Mouse (Mus musculus) embryonic facial prominence, embryonic 11.5 days (tissue): ENCODE results near the gene Atp6v1f. TPM values are rescaled to one million over a fixed set of nuclear protein-coding genes. Genes with fewer than 3 reads are reported as not detected.

Experiments
- ATAC-seq: fragments of 200-750 bp; cut with Nextera tagmentation; replicated peaks from 2 replicates; pipeline ENCODE4 v1.8.0; 2017; ENCODE audit warnings: low read depth; ENCODE audit not compliant: insufficient number of reproducible peaks, low FRiP score, low TSS enrichment
- DNase-seq: peaks from one replicate; pipeline ENCODE4 v3.0.0-alpha.2; 2015; ENCODE audit warnings: low spot score
- H3K27ac ChIP-seq: fragments of 300-500 bp; sonication (generic); replicated peaks from 2 replicates; pipeline ENCODE4 v1.5.1; 2014; ENCODE audit warnings: mild to moderate bottlenecking, low read depth, low read length, control low read depth
- H3K27me3 ChIP-seq: fragments of 300-500 bp; sonication (generic); 2 replicates; pipeline ENCODE4 v1.6.1; 2014; ENCODE audit warnings: mild to moderate bottlenecking, low read length, moderate library complexity, mixed read lengths; ENCODE audit not compliant: control insufficient read depth, insufficient read depth
- H3K36me3 ChIP-seq: fragments of 300-500 bp; sonication (generic); replicated peaks from 2 replicates; pipeline ENCODE4 v1.6.1; 2014; ENCODE audit warnings: low read depth, mild to moderate bottlenecking, low read length, moderate library complexity, mixed read lengths; ENCODE audit not compliant: control insufficient read depth, insufficient read depth
- H3K4me1 ChIP-seq: fragments of 300-500 bp; sonication (generic); 2 replicates; pipeline ENCODE4 v1.6.1; 2014; ENCODE audit warnings: low read length, mixed read lengths; ENCODE audit not compliant: control insufficient read depth, insufficient read depth
- H3K4me2 ChIP-seq: fragments of 300-500 bp; sonication (generic); 2 replicates; pipeline ENCODE4 v1.6.1; 2014; ENCODE audit warnings: low read depth, mild to moderate bottlenecking, control low read depth, low read length, moderate library complexity
- H3K4me3 ChIP-seq: fragments of 300-500 bp; sonication (generic); 2 replicates; pipeline ENCODE4 v1.5.1; 2014; ENCODE audit warnings: low read depth, low read length, control low read depth
- H3K9ac ChIP-seq: fragments of 300-500 bp; sonication (generic); replicated peaks from 2 replicates; pipeline ENCODE4 v1.6.1; 2014; ENCODE audit warnings: mild to moderate bottlenecking, control low read depth, low read length
- H3K9me3 ChIP-seq: fragments of 300-500 bp; sonication (generic); replicated peaks from 2 replicates; pipeline ENCODE4 v1.6.1; 2016; ENCODE audit warnings: mild to moderate bottlenecking, low read length, inconsistent platforms, mixed read lengths; ENCODE audit not compliant: control insufficient read depth
- WGBS: fragments of 180-500 bp; shearing (Covaris S2); extraction: QIAGEN DNeasy Blood & Tissue Kit; methylation state at CpG from one replicate; pipeline ENCODE4 v1.1.7; 2014; 5-methylcytosine and 5-hydroxymethylcytosine counted together
- polyA plus RNA-seq: library from polyadenylated mRNA; unstranded; fragments of >200 nt; fragmentation: Nextera tagmentation; extraction: Ambion mirVana; gene quantifications from 2 replicates; pipeline ENCODE4 v1.2.1, GENCODE M21; 2014

Gene Atp6v1f
- polyA plus RNA-seq, 1 experiment from 2014 or later, result 196 TPM

- ATAC-seq (no peak), DNase-seq (no peak)
- Histone ChIP-seq H3K27ac (no peak overlapping the region), H3K27me3 (peaks cover 17% of the 10 kb centered on the region), H3K9me3 (no peaks in the 10 kb centered on the region), H3K9ac (peak overlapping the region; percentile 60), H3K4me2 (peak overlapping the region; percentile 89), H3K36me3 (no peaks in the 10 kb centered on the region), H3K4me1 (peaks cover 18% of the 10 kb centered on the region), H3K4me3 (peak overlapping the region; percentile 52)
Observed at GRCm38 (mm10) chr6:29432676-29433037, 34.9 kb upstream of the Atp6v1f start.

DNA sequence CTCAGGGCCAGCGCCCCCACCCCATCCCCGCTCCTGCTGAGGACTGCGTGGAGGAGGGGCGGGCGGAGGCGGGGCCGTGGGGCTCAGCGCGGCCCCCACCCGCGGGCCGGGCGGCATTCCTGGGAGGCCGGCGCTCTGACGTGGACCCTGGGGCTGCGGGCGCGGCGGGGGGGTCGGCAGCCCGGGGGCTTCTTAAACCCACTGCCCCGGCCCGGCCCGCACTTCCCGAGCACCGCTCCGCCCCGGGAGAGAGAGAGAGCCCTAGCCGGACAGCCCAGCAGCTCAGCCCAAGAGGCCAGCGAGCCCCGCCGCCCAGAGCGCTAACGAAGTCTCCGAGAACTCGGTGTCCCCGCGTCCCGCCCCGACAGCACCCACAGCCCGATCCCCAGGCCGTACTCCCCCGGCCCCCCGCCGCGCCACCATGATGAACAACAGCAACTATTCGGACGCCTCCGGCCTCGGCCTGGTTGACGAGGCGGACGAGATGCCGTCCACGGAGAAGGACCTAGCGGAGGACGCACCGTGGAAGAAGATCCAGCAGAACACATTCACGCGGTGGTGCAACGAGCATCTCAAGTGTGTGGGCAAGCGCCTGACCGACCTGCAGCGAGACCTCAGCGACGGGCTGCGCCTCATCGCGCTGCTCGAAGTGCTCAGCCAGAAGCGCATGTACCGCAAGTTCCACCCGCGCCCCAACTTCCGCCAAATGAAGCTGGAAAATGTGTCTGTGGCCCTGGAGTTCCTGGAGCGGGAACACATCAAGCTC lies 34.3 kb upstream of the Atp6v1f start, which contains the start of gene Flnc:
Gene Flnc (plus strand): TSS at position 219 of the 766 bp plus-strand sequence.
- Histone ChIP-seq H3K36me3 (no peaks in the 10 kb centered on the region), H3K4me2 (peak within 1 kb of the TSS; percentile 89), H3K27me3 (peaks cover 17% of the 10 kb centered on the region), H3K9me3 (no peaks in the 10 kb centered on the region), H3K4me1 (peaks cover 18% of the 10 kb centered on the region), H3K4me3 (peak within 1 kb of the TSS; percentile 52), H3K27ac (no peak within 1 kb of the TSS), H3K9ac (peak within 1 kb of the TSS; percentile 60)
- WGBS, result under 1% methylated on average over 68 of the region's 77 CpGs
- no peak; the same call in 1 of the 2 replicates for ATAC-seq
- peak; percentile 39 for DNase-seq

DNA sequence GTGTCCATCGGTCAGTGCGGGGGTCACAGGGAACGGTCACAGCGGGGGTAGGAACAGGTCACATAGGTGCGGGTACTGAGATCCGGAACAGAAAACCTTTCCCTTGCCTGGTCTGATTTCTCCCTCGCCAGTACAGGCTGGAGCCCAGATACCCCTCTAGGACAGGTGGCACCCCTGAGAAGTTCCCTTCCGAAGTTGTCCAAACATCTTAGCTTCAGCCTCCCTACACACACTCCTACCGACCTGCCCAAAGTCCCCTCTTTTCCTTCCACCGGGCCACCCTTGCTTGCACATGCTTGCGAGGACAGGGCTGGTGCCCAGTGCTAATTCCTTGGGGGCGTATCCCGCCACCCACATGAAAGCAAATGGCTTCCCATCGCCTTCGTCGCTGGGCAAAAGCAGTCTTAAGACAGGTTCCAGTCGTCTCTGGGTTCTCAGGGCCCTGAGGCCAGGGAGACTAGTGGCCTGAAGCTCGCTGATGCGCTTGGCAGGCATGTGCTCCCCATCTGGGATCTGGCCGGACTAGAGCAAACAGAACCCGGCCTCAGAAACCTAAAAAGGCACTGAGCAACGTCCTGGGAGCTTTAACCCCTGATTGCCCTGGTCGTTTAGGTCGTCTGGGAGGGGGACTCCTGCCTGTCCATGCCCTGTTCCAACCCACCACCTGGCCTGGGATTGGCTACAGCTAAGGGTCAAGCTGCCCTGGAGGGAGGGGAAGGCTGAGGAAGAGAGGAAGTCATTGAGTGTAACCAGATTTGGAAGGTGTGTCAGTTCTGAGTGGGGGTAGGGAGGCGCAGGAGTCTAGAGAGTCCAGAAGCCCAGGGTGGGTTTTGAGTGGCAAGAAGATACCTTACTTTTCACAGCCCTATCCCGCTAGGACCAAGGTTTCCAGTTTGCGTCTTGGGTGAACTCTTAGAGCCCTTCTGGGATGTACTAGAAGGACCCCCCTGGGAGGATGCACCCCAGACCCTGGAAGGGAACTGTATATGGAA lies 33.4 kb upstream of the Atp6v1f start:
- Histone ChIP-seq H3K9me3 (no peaks in the 10 kb centered on the region), H3K36me3 (no peaks in the 10 kb centered on the region), H3K9ac (peak overlapping the region; percentile 60), H3K27ac (no peak overlapping the region), H3K4me1 (peaks cover 18% of the 10 kb centered on the region), H3K27me3 (peaks cover 17% of the 10 kb centered on the region), H3K4me2 (peak overlapping the region; percentile 89), H3K4me3 (peak overlapping the region; percentile 52)
- no peak for ATAC-seq
- DNase-seq, result peak; percentile 44
- WGBS, result 3% methylated on average over 27 of the region's 27 CpGs

DNA sequence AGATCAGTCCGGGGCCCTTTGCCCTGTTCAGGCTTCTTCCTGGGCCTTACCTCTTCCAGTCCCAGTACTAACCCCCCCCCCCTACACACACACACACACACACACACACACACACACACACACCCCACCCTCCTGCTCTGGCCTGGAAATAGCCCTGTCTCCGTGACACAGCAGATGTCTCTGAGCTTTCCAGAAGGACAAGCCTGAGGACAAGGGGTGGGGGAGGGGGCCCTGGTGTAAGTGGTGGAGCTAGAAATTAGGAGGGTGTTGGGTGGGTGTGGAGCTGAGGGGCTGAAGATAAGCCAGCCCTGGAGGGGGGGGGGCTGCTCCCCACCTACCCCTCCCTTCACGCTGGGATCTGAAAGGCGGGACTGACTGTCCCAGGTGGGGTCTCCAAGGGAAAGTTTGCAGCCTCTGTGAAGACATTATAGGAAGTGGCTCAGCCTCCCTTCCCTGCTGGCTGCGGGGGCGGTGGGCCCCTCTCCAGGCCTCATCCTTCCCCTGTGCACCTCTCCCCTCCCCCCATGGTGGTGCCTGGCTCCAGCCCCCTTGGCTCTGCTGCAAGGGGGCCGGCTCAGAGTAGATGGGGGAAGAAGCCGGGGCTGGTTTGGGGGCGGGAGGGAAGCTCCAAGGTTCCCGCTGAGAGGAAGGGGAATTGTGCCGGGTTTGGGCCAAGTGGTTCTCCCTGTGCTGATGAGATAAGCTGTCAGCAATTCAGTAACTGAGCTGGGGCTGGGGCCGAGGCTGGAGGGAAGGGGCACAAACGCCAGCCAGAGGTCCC lies 32.4 kb upstream of the Atp6v1f start:
- peak; percentile 24; the same call in 1 of the 2 replicates for ATAC-seq
- Histone ChIP-seq H3K27me3 (peaks cover 17% of the 10 kb centered on the region), H3K4me3 (peak overlapping the region; percentile 21)

GRCm38 (mm10) chr6:29435940-29436451 lies 31.5 kb upstream of the Atp6v1f start:
- Histone ChIP-seq H3K9ac (0 out of 2 replicates have a peak overlapping the region, but pooled peaks have one; percentile 13), H3K27ac (peak overlapping the region; percentile 13; the same call in 1 of the 2 replicates), H3K4me1 (peaks cover 18% of the 10 kb centered on the region), H3K9me3 (no peaks in the 10 kb centered on the region), H3K4me2 (peak overlapping the region; percentile 89), H3K4me3 (peak overlapping the region; percentile 21; the same call in 1 of the 2 replicates), H3K36me3 (no peaks in the 10 kb centered on the region), H3K27me3 (peaks cover 17% of the 10 kb centered on the region)
- ATAC-seq, result peak; percentile 36; the same call in 1 of the 2 replicates
- DNase-seq, result peak; percentile 42
- 3% methylated on average over 5 of the region's 6 CpGs for WGBS

More for the DNA sequence above, 32.4 kb upstream of the Atp6v1f start:
- Histone ChIP-seq H3K27ac (peak overlapping the region; percentile 70), H3K9ac (peak overlapping the region; percentile 10), H3K4me2 (peak overlapping the region; percentile 89), H3K9me3 (no peaks in the 10 kb centered on the region), H3K4me1 (peaks cover 18% of the 10 kb centered on the region), H3K36me3 (no peaks in the 10 kb centered on the region)
- 2% methylated on average over 13 of the region's 13 CpGs for WGBS
- peak; percentile 49 for DNase-seq

DNA sequence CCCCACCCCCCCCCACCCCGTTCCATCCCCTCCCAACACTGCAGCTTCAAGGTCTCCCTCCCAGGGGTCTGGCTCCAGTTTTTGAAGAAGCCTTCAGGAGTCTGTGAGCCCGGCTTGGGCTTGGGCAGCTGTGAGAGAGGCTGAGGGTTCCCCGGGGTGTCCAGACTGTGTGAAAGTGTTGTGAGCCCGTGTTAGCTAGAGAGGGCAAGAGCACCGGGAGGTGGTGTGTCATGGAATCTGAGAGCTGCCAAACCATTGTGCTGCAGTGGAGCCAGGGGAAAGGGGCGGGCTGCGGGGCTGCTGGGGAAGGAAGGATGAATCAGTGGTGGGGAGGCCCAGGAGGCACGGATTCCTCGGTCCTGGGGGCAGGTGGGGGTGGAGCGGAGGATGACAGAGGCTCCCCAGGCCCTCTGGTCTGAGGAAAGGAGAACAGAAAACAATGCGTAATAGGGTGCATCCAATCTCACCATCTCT lies 31.0 kb upstream of the Atp6v1f start:
- peaks cover 17% of the 10 kb centered on the region for H3K27me3 ChIP-seq
- H3K4me3 ChIP-seq, result no peak overlapping the region

GRCm38 (mm10) chr6:29439251-29439650 lies 28.3 kb upstream of the Atp6v1f start:
- no peak overlapping the region for H3K4me2 ChIP-seq
- no peak overlapping the region for H3K9ac ChIP-seq
- DNase-seq (no peak), ATAC-seq (no peak)
- H3K4me1 ChIP-seq, result peaks cover 14% of the 10 kb centered on the region
- peaks cover 3% of the 10 kb centered on the region; the same call in 1 of the 2 replicates for H3K27me3 ChIP-seq
- 70% methylated on average over 4 of the region's 4 CpGs for WGBS
- H3K27ac ChIP-seq, result no peak overlapping the region
- no peaks in the 10 kb centered on the region for H3K36me3 ChIP-seq
- H3K9me3 ChIP-seq, result no peaks in the 10 kb centered on the region
- H3K4me3 ChIP-seq, result no peak overlapping the region

More for the DNA sequence above, 31.0 kb upstream of the Atp6v1f start:
- no peak overlapping the region; the same call in 1 of the 2 replicates for H3K27ac ChIP-seq
- DNase-seq (peak; percentile 24), ATAC-seq (no peak)
- peaks cover 18% of the 10 kb centered on the region for H3K4me1 ChIP-seq
- H3K4me2 ChIP-seq, result peak overlapping the region; percentile 11
- WGBS, result 6% methylated on average over 11 of the region's 11 CpGs
- H3K9ac ChIP-seq, result peak overlapping the region; percentile 38; the same call in 1 of the 2 replicates
- no peaks in the 10 kb centered on the region for H3K36me3 ChIP-seq
- no peaks in the 10 kb centered on the region for H3K9me3 ChIP-seq
